Mouse (Mus musculus): Measurements from ENCODE around the gene Clec18a.

DNA sequence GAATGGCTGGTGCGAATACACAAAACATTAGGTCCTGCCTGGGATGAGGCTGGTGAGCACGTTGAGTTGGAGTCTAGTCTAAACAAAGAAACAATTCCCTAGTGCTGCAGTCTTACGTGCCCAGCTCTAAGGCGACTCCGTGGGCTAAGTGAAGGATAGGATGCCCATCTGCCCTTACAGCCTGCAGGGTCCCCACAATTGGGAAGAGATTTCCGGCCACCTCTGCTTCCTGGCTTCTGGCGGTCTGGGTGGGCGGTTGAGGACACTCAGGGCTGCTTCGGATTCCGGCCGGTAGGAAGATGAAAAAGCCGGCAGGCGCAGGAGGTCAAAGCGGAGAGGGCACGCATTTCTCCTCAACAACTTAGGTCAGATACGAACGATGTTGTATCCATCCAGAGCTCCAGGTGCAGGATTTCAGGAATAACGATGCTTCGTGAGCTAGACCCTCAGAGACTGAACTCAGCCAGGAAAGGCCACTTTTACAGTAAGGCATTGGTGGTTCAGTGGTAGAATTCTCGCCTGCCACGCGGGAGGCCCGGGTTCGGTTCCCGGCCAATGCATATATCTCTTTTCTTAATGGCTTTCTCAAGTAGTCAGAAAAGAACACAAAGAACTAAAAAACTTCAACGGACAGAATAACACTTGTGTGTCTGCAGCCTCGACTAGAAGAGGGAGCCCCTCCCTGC is 30.0 kb downstream of the Clec18a start:
- TF ChIP-seq EP300 (IDR thresholded peaks at IDR 0.05) (no peak), CTCF (IDR thresholded peaks at IDR 0.05) (no peak)

Data from lung, postnatal 0 days (tissue).